Mouse (Mus musculus) heart, adult 18-20 months (tissue): ENCODE data around the gene 5730480H06Rik. TPM values are rescaled to one million over a fixed set of nuclear protein-coding genes. Genes with fewer than 3 reads are reported as not detected.

Source experiments
- DNase-seq, 2 experiments: peaks; one replicate each; pipeline ENCODE4 v3.0.0; 2021 to 2022; ENCODE audit warnings: mixed read lengths in 1 of 2
- long read RNA-seq, 2 experiments: library from polyadenylated mRNA; stranded (forward); transcript quantifications; one replicate each; pipeline ENCODE4 v2.0.0; 2021
- total RNA-seq, 2 experiments: library from RNA; stranded (reverse); gene quantifications; 2 replicates each; pipeline ENCODE4 v1.2.3; 2021

5730480H06Rik gene
- total RNA-seq = 1 to 10 TPM; 3.9 to 4.7 TPM
- long read RNA-seq, experiment 1, partial matches to known transcripts = 0 of 2 reads
- long read RNA-seq, experiment 1, other reads (novel, unspliced or antisense) = 0 of 2 reads
- long read RNA-seq, experiment 2, partial matches to known transcripts = 0 of 1 reads
- long read RNA-seq, experiment 2, other reads (novel, unspliced or antisense) = 0 of 1 reads

- no peak for DNase-seq
Observed at GRCm38 (mm10) chr5:48327652-48328051, at the start of gene 5730480H06Rik. Gene 5730480H06Rik (plus strand): TSS chr5:48327952.

DNA sequence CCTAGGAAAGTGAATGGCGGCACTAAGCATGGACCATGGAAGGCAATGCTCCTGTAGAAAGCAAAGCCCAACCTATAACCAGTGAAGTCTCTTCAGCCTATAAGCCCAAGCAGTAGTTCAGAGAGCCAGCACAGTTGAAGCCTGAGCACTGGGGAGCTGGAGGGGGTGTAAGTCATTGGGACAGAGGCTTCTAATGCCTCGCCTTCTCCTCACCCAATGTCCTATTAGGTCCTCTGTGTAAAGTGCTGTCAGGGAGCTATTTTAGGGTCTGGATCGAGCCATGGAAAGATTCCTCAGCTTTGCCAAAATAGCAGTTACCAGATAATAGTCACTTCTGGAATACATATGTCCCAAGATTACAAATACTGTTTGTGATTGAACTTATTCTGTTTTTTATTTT, 26.6 kb upstream of the 5730480H06Rik start:
- peak; percentile 63 to 74 for DNase-seq

DNA sequence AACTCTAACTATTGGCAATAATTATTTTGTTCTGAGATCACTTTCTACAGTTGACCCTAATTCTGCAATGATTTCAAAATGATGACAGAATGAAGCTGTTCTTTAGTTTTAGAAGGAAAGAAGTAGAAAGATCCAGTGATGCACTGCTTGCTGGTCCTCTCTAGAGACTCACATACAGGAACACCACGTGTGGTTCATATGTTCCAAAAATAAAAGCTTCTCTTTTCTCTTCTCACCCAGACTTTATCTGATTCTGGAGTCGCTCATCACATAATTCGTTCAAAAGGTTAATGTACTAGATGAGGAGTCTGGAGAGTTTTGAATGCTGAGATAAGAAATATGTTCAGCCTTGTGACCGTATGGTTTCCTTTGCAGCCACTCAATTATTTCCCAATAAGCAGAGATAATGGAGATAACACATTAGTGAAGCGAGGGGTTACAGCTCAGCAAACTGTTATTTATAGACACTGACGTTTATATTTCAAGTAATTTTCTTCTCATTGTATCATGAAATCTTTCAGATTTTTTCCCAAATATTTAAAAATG, 12.6 kb upstream of the 5730480H06Rik start:
- DNase-seq = no peak

DNA sequence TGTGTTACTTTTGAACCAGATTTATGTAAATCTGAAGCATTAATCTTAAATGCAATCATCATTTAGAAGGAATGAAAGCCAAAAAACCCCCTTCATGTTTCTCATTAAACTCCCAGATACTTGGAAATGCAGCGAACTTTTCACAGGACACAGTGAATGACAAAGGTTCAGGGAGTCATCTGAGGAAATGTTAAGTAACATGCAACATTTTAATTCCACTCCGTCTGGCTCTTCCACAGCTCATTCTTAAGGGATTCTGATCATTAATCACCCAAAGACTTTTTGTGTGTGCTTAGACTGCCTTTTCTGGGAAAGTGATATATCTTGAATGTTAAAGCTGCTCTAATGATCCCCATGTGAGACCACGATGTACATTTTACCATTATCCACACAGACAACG, 7.2 kb upstream of the 5730480H06Rik start:
- no peak for DNase-seq

GRCm38 (mm10) chr5:48326221-48326620, 1.5 kb upstream of the 5730480H06Rik start:
- DNase-seq = no peak

GRCm38 (mm10) chr5:48329751-48330150, 2.0 kb downstream of the 5730480H06Rik start:
- no peak for DNase-seq

DNA sequence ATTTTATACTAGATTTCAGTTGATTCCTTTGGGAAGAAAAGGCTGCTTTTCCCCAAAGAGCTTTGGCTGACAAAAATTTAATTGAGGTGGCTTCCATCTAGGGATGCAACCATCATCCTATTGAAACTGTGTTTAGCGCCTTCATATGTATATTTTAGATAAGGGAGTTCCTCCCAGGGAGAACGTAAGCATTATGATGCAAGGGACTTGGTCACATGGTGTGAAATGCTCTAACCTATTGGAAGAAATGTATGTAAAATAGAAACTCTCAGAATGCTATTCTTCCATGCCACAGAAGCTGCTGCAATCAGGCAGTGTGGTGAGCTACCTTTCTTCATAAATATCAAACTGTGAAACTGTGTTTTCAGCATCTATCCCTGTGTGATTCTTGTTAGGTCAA, 3.1 kb downstream of the 5730480H06Rik start:
- no peak for DNase-seq

DNA sequence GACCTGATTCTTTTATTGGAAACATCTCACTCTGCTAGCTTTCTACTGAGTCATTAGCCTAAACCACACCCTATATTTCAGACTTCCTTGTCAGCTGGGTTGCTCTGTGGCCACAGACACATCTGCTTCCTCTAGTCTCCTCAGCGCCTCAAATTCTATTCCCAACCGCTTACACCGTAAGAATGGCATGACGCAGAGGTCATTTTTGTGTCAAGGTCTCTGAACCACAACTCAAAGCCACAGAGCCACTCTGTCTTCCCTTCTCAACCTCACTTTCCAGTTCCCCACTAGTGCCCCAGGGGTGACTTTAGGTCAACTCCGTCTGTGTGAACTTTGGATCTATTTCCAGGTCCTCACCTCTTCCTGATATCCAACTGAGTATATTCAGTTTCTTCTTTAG, 3.7 kb downstream of the 5730480H06Rik start:
- DNase-seq = no peak

DNA sequence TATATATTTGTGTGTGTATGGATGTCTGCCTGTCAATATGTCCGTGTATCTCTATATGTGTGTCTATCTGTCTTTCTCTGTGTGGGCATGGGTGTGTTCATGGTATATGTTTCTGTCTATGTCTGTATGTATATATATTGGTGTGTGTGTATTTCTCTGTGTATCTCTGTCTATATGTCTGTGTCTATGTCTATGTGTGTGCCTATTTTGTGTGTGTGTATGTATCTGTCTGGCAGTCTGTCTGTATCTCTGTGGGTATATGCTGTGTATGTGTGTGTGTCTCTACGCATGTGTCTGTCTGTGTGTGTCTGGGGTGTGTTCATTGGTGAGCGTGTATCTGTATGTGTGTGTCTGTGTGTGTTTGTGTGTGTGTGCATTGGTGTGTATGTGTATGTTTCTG, 5.7 kb downstream of the 5730480H06Rik start:
- no peak for DNase-seq

GRCm38 (mm10) chr5:48333884-48334513, 6.2 kb downstream of the 5730480H06Rik start:
- no peak for DNase-seq

DNA sequence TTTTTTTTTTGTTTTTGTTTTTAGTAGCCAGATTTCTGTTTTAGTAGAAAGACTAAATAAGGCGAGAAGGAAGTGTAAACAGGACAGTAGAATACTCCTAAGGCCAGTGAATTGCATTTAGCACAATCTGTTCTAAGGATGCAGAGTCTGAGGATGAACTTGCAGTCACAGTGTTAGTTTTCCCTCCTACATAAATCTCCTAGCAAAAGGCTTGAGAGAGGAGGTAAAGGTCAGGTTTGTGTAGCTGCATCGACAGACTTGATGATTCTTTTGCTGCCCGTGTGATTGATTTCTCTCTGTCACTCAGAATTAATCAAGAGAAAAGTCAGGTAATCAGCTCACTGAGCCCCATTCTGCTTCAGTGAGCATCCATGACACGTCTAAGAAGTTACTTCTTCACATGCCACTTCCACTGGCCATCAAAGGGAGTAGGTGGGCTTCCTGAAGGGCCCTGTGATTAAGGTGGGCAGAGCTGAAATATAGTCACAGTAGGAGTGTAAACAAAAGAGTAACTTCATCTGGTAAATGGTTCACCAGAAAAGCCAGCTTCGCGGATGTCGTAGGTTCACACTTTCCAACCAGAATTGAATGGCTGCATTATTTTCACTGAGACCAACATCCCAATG, 13.2 kb downstream of the 5730480H06Rik start:
- no peak for DNase-seq

DNA sequence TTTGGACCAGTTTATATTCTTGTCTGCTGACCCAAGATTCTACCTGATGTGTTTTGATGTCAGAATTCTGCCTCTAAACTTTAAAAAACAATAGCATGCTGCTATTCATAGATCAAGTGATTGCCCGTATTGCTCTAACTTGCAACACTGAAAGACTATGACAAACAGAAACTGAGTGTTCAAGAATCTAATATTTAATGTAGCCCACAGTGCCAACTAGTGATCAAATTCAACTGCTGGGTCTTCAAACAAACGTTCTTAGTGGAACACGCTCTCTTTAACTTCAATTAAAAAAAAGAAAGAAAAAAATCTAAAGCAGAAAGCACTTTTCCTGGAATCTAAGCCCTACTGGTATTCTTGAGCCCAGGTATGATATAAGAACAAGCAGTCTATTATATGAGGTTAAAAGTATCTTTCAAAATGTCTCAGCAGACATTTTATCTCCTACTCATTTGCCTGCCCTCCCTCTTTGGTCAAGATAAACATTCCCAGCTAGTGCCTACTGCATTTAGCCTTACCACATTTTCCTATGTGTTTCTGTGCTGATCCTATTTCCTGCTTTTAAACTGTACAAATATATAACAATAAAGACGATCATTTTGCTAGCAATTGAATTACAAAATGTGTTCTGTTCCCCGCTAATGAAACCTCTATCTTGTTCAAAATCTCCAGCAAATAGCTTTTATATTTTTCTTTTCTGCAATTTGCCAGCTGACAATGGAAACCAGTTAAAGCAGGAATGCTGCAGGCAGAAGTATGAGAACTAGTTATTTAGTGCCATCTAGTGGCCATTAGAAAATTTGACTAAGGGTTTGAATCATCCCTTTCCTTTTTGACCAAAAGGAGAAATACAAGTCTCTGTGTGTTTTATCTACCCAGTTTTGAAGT, 17.6 kb downstream of the 5730480H06Rik start:
- DNase-seq = peak in 1 of 2 experiments; percentile 17

DNA sequence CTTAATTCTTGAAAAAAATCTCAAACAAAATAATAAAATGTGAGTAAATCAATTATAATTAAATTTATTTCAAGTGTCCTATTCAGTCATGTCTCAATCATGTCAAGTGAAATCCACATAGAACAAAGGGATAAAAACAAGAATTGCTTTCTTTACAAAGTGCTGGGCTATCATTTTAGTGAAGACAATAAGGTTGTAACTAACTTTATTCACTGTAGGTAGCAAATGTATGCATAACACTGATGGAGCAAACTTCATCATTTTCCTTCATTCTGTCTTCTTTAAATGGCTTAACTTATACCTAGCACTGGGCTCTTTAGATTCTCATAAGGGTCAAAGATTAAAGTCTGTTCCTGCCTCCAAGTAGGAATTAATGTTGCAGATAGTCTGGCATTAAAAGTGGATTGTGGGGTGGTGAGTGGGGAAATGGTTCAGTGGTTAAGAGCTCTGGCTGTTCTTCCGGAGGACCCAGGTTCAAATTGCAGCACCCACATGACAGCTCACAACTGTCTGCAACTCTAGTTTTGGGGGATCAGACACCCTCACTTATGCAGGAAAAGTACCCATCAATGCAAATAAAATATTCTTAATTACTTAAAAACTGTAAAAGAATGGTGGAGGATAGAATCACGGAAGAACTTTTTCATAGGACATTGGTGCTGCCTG, 18.4 kb downstream of the 5730480H06Rik start:
- DNase-seq = no peak

DNA sequence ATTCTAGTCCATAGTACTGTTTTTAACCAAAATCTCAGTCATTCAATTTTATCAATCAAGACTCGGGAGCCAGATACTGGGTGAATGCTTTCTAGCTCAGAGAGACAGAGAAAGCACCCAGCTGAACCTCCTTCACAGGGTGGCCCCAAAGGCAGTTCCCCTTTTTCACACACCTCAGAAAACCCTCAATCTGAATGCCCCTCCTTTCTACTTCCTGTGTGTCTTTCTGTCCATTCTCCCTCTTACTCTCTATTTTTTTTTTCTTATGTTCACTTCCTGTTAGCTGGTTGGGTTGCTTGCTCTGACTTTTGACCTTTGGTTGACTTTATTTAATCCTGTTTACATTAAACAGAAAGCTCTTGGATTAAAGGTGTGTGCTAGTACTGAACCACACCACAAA, 21.6 kb downstream of the 5730480H06Rik start:
- DNase-seq = no peak

DNA sequence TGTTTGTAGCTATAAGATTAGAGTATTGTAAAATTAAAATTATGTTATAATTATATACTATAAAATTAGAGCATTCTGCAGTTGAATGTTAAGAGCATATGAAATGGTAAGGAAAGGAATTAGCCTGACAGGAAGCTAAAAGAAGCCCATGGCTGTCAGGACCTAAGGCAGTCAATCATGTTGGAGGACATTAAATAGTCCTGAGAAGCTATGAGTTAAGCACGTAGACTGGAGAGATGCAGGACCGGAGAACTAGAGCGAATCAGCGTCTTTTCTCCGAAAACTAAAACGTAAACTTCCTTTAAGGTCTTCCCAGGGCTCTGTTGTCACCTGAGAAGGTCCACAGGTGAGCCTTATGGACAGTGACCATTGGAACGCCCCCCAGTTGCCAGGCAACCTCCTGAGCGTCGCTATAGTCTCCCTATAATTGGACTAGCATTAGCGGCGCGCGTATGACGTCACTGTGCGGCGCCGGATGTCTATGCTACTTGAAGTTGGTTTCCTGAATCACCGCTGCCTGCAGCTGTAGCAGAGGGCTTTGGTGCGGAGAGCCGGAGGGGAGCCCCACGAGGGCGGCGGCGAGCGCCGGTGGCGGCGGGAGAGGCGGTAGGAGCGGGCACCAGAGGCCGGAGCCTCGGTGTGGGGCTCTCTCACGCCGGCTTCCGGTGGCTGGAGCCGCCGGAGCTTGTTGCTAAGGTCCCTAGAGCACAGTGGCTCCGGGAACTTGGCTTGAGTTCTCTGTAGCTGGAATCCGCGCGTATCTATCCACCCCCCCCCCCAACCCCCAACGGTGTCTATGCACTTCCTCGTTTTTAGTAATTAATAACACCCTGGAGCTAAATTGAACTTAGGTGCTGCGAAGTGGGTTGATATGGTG, 44.4 kb downstream of the 5730480H06Rik start:
- peak; percentile 93 to 96 for DNase-seq

GRCm38 (mm10) chr5:48402497-48402896, 74.7 kb downstream of the 5730480H06Rik start:
- DNase-seq = peak; percentile 18 to 23

- DNase-seq = no peak
Observed at GRCm38 (mm10) chr5:48408276-48408675, 80.5 kb downstream of the 5730480H06Rik start.

DNA sequence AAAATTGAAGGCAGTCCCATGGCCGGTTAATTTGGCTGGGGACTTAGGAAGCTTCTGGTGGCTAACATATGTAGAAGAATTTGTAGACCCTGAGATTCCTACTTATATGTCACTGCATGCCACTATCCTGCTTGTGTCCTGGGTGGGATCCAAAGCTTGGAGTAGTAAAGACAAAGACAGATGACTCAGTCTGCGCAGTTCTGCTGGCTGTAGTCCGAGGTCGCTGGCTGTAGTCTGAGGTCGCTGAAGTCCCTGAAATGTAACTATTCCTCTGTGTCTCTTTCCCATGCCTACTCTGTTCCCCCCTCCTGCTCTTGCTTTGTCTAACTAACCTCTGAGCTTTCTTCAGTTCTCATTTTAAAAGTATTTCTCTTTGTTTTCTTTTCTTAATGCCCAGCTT, 82.6 kb downstream of the 5730480H06Rik start:
- no peak for DNase-seq

- DNase-seq = no peak
Observed at GRCm38 (mm10) chr5:48411462-48411861, 83.7 kb downstream of the 5730480H06Rik start.

DNA sequence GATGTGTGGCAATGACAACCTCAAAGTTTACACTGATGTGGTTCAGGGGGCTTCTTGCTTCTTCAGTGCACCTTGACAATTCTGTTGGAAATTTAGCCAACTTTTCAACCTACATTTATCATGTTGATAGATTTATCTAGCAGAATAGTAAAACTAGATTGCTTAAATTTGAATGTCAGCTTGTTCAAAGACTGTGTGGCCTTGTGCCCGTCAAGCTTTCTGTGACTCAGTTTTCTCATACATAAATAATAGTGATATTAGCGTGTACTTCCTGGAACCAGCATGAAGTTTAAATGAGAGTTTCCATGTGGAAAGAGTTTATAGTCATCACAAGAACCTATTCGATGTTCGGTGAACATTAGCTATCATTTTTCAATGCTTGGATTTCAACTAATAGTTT, 84.5 kb downstream of the 5730480H06Rik start:
- DNase-seq = no peak

DNA sequence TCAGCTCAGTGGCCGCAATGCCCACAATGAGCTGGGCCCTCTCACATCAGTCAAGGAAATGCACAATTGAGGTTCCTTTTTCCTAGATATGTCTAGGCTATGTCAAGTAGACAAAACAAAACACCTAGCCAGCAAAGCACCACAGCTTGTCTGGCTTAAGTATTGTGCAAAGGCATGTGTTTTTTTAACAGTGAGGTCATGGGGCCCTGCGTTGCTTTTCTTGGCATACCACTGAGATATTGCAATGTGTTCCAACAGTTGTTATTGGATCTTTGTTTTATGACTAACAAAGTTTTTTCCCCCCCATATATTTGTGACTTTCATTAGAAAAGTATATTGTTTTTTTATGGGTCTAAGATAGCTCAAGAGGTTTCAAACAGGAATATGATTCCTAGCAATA, 92.0 kb downstream of the 5730480H06Rik start:
- peak in 1 of 2 experiments; percentile 5 for DNase-seq
